Mouse (Mus musculus): ENCODE measurements at regions not wholly inside any gene's neighbourhood (a gene's known extent, or its start where the extent isn't known, plus 50 kb on each side); places are given as distances from the start of the nearest gene placed in this dataset.

GRCm38 (mm10) chr6:51268931-51269330 is 163.5 kb upstream of the Nfe2l3 start:
- no peak for TF ChIP-seq CTCF (IDR thresholded peaks at IDR 0.05; ENCODE audit: low read depth, low read length)
- TF ChIP-seq POLR2A (IDR thresholded peaks at IDR 0.05; ENCODE audit: extremely low read depth, insufficient read depth, low read length) = no peak
